ENCODE assay signal across 19 mouse cellular contexts in the genomic region with DNA sequence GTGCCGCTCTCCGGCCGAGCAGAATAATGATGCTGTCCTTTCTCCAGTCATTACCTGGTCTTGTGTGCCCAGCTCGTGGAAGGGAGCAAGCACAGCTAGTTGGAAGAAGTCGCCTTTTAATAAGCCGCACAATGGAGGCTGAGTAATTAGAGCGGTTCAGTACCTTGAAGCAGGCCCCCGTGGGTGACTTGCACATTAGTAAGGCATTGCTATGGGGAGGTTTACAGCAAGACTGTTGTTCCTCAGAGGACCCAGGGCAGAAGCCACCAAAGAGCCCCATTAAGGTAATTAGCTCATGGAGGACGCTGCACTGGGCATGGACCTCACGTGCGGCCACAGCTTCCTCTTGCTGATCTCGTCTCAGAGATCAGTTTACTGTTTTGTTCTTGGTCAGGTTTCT. TPM values are rescaled to one million over a fixed set of nuclear protein-coding genes. Genes with fewer than 3 reads are reported as not detected.
A peak's percentile ranks its signal among the peaks of the same experiment; 100 is the strongest.
DNase-seq lines count a peak whose midpoint lies in the region; ATAC-seq lines count a peak whose summit lies in the region.
"Had no signal": no experiment of that assay in that cellular context is flagged by ENCODE, and none has a peak within 500 bp of the region (broad histone marks: within the 10 kb centered on the region; RNA-seq: fewer than 3 reads in every experiment).

No protein-coding gene starts in this region.

- H3K27ac ChIP-seq in hindbrain, embryonic 15.5 days (replicated peaks) = no peak overlapping the region
- no peak overlapping the region for H3K27ac ChIP-seq in hindbrain, embryonic 16.5 days (ENCODE audit: low read depth, low read length)
- H3K27ac ChIP-seq in neural tube, embryonic 13.5 days (replicated peaks) = peak overlapping the region; percentile 40; the same call in 1 of the 2 replicates
- no peak overlapping the region for H3K27ac ChIP-seq in neural tube, embryonic 15.5 days (replicated peaks)
- H3K27ac ChIP-seq: embryonic facial prominence, embryonic 12.5 days; heart, adult 2 months; heart, embryonic 13.5 days; hindbrain, embryonic 13.5 days had no signal

- 55% methylated on average over 12 of the region's 12 CpGs for WGBS in hindbrain, embryonic 15.5 days
- WGBS in hindbrain, embryonic 16.5 days = 55% methylated on average over 12 of the region's 12 CpGs
- WGBS in neural tube, embryonic 13.5 days = 62% methylated on average over 12 of the region's 12 CpGs
- 43% methylated on average over 12 of the region's 12 CpGs for WGBS in neural tube, embryonic 15.5 days

- no peak overlapping the region for H3K9ac ChIP-seq in hindbrain, embryonic 15.5 days
- no peak overlapping the region for H3K9ac ChIP-seq in hindbrain, embryonic 16.5 days (ENCODE audit: low read depth, low read length)
- no peak overlapping the region for H3K9ac ChIP-seq in neural tube, embryonic 13.5 days
- no peak overlapping the region for H3K9ac ChIP-seq in neural tube, embryonic 15.5 days (replicated peaks)
- H3K9ac ChIP-seq: embryonic facial prominence, embryonic 12.5 days; forebrain, postnatal 0 days; heart, embryonic 13.5 days; hindbrain, embryonic 13.5 days had no signal

- no peak overlapping the region for H3K4me2 ChIP-seq in hindbrain, embryonic 15.5 days
- H3K4me2 ChIP-seq in hindbrain, embryonic 16.5 days (ENCODE audit: low read length) = no peak overlapping the region
- H3K4me2 ChIP-seq in neural tube, embryonic 13.5 days = no peak overlapping the region
- H3K4me2 ChIP-seq in neural tube, embryonic 15.5 days = no peak overlapping the region
- H3K4me2 ChIP-seq: embryonic facial prominence, embryonic 12.5 days; heart, embryonic 13.5 days; hindbrain, embryonic 13.5 days had no signal

- peaks cover 5% of the 10 kb centered on the region; the same call in 1 of the 2 replicates for H3K4me1 ChIP-seq in hindbrain, embryonic 15.5 days (replicated peaks)
- H3K4me1 ChIP-seq in hindbrain, embryonic 16.5 days (ENCODE audit: control insufficient read depth, insufficient read depth, low read depth, low read length) = no peaks in the 10 kb centered on the region
- peaks cover 16% of the 10 kb centered on the region; the same call in 1 of the 2 replicates for H3K4me1 ChIP-seq in neural tube, embryonic 13.5 days (replicated peaks)
- peaks cover 5% of the 10 kb centered on the region; the same call in 1 of the 2 replicates for H3K4me1 ChIP-seq in neural tube, embryonic 15.5 days
- H3K4me1 ChIP-seq: heart, embryonic 13.5 days had no signal

- peak; percentile 42; the same call in 1 of the 2 replicates for ATAC-seq in hindbrain, embryonic 15.5 days (ENCODE audit: low FRiP score, low read depth)
- ATAC-seq in hindbrain, embryonic 16.5 days = no peak
- 0 out of 2 replicates have a peak, but pooled peaks have one; percentile 25 for ATAC-seq in neural tube, embryonic 13.5 days (ENCODE audit: low read depth)
- ATAC-seq in neural tube, embryonic 15.5 days (ENCODE audit: low FRiP score) = no peak
- ATAC-seq: forebrain, postnatal 0 days had no signal

- peak; percentile 55 for DNase-seq in retina, embryonic 14.5 days (ENCODE audit: low spot score)
- DNase-seq in layer of hippocampus, adult 8-10 months (ENCODE audit: low spot score in 2 of 2) = no peak
- DNase-seq: adrenal gland, adult 8-10 months; cerebellum, adult 11-12 months; cerebellum, adult 9-10 months; cerebellum, postnatal 25 days; forebrain, postnatal 0 days; gastrocnemius, postnatal 14 days; heart, adult 2 months; heart, postnatal 36 days had no signal

- H3K9me3 ChIP-seq in hindbrain, embryonic 15.5 days = no peaks in the 10 kb centered on the region
- H3K9me3 ChIP-seq in hindbrain, embryonic 16.5 days (ENCODE audit: control insufficient read depth, low read length) = no peaks in the 10 kb centered on the region
- H3K9me3 ChIP-seq in neural tube, embryonic 13.5 days = no peaks in the 10 kb centered on the region
- no peaks in the 10 kb centered on the region for H3K9me3 ChIP-seq in neural tube, embryonic 15.5 days (replicated peaks)
- H3K9me3 ChIP-seq: embryonic facial prominence, embryonic 12.5 days; heart, embryonic 13.5 days; hindbrain, embryonic 13.5 days had no signal

- peaks cover 21% of the 10 kb centered on the region for H3K36me3 ChIP-seq in hindbrain, embryonic 15.5 days
- H3K36me3 ChIP-seq in hindbrain, embryonic 16.5 days (ENCODE audit: control insufficient read depth, insufficient read depth, low read length) = peaks cover 12% of the 10 kb centered on the region
- H3K36me3 ChIP-seq in neural tube, embryonic 13.5 days = peaks cover 53% of the 10 kb centered on the region
- peaks cover 17% of the 10 kb centered on the region for H3K36me3 ChIP-seq in neural tube, embryonic 15.5 days

- H3K27me3 ChIP-seq in hindbrain, embryonic 15.5 days = no peaks in the 10 kb centered on the region
- H3K27me3 ChIP-seq in hindbrain, embryonic 16.5 days (replicated peaks; ENCODE audit: control insufficient read depth, insufficient read depth, low read length) = no peaks in the 10 kb centered on the region
- H3K27me3 ChIP-seq in neural tube, embryonic 13.5 days = no peaks in the 10 kb centered on the region
- no peaks in the 10 kb centered on the region for H3K27me3 ChIP-seq in neural tube, embryonic 15.5 days (replicated peaks)
- H3K27me3 ChIP-seq: embryonic facial prominence, embryonic 12.5 days; heart, embryonic 13.5 days; hindbrain, embryonic 13.5 days had no signal

- no peak overlapping the region for H3K4me3 ChIP-seq in hindbrain, embryonic 15.5 days
- no peak overlapping the region for H3K4me3 ChIP-seq in hindbrain, embryonic 16.5 days (ENCODE audit: low read length)
- no peak overlapping the region for H3K4me3 ChIP-seq in neural tube, embryonic 13.5 days
- no peak overlapping the region for H3K4me3 ChIP-seq in neural tube, embryonic 15.5 days (replicated peaks)
- H3K4me3 ChIP-seq: embryonic facial prominence, embryonic 12.5 days; heart, adult 2 months; heart, embryonic 13.5 days; hindbrain, embryonic 13.5 days had no signal

RNA-seq across cellular contexts. Expression of a gene that starts 33.2 kb away (rescaled TPM):
- polyA plus RNA-seq in hindbrain, embryonic 15.5 days (2015; fragmentation: Nextera tagmentation; extraction: Ambion mirVana) = 18.0 and 23.7 TPM in 2 replicates
- 16.1 and 22.1 TPM in 2 replicates for polyA plus RNA-seq in hindbrain, embryonic 16.5 days (2015; fragmentation: Nextera tagmentation; extraction: Ambion mirVana)
- 21.8 and 22.7 TPM in 2 replicates for polyA plus RNA-seq in neural tube, embryonic 13.5 days (2015; fragmentation: Nextera tagmentation; extraction: Ambion mirVana)
- 15.9 and 16.6 TPM in 2 replicates for polyA plus RNA-seq in neural tube, embryonic 15.5 days (2015; fragmentation: Nextera tagmentation; extraction: Ambion mirVana)
- total RNA-seq in layer of hippocampus, adult 8-10 months (2022) = 10 to 100 TPM; 10.9 to 12.7 (median 12.3) TPM
- total RNA-seq: gastrocnemius, adult 18-20 months had no signal
- polyA plus RNA-seq: heart, adult 2 months; heart, embryonic 13.5 days; heart, postnatal 0 days had no signal

Comparison
In these comparisons a context has a peak if more than half of its experiments do, and no peak if none do; other contexts are left out.
1. ATAC-seq: peak in hindbrain, embryonic 15.5 days (single experiment) and neural tube, embryonic 13.5 days (single experiment); none in hindbrain, embryonic 16.5 days (single experiment) and neural tube, embryonic 15.5 days (single experiment).